Mouse (Mus musculus): ENCODE measurements around the gene Gm43638. TPM values are rescaled to one million over a fixed set of nuclear protein-coding genes. Genes with fewer than 3 reads are reported as not detected.

Gene Gm43638
- not detected for total RNA-seq (2023)

DNA sequence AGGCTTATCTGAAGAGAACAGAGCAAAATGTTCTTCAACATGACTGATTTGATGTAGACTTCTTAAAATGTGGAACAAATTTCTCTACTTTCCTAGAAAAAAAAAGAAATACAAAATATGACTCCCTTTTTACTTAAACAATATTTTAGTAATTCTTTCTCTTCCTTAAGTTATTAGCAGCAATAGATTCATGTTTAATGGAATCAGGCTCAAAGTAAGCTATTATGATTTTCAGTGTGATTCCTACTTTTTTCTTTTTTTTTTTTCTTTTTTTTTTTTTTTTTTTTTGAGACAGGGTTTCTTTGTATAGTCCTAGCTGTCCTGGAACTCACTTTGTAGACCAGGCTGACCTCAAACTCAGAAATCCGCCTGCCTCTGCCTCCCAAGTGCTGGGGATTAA, at the start of gene Gm43638:
Gene Gm43638 (minus strand): TSS at position 101 of the 400 bp plus-strand sequence.

DNA sequence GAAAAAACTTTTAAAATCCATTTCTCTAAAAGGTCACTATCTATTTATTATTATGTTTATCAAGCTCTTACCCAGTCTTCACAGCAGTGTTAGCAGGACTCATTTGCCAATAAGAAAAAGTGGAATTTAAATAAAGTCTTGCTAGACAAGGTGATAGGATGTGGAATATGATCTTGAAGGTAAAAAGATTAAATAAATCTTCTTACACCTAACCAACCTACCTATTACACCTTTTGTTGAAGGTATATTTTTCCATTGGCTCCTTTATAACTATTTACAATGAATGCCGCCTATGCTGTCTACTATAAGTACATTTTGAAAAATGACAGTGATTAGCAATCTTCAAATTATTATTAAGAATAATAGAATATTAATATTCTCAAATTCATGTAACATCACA, 4.2 kb upstream of the Gm43638 start, which contains the start of gene Ugt2a1:
Gene Ugt2a1 (minus strand): TSS at position 101 of the 400 bp plus-strand sequence.

DNA sequence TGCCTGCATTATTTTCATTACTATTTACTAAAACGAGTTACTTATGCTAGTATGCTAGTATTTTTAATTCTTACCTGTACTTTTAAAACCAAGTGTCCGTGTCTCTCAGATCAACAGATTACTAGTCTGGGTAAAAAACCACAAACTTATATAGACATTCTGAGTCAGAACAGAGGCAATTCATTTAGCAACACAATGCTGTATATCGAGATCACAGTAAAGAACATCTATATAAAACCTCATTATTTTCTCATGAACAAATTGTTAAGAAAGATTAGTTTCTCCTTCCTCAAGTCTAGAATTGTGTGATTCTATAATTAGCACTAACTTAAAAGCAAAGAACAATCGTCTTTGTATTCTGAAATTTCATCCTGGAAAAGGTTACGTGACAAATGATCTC, 4.4 kb downstream of the Gm43638 start, which contains the start of gene Ugt2a2:
Gene Ugt2a2 (minus strand): TSS at position 101 of the 400 bp plus-strand sequence.

DNA sequence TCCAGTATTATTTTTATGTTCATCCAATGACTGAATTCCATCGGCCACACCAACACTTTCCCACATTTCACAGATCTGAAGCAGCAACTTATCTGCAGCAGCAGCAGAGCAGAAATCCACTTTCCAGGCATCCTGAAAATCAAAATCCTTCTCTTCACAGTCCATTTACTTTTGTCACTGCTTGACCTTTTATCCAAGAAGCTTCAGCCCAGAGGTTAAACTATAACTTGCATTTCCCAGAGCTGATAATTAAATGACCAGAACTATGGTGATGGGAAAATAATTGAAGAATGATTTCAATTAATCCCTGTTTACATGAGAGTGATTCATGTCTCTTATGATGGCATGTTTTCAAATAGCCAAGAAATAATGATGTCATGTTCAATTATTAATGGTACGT, 62.6 kb downstream of the Gm43638 start, which contains the start of gene Ugt2b38:
Gene Ugt2b38 (minus strand): TSS at position 163 of the 400 bp plus-strand sequence.

Other genes starting within 250 kb of the Gm43638 start
- gene Ugt2b37, start 232.0 kb downstream of the Gm43638 start, total RNA-seq (2023) = not detected
- not detected for gene Ugt2a3, start 149.6 kb downstream of the Gm43638 start, total RNA-seq (2023)
- not detected for gene Ugt2b38, start 62.6 kb downstream of the Gm43638 start, total RNA-seq (2023)
- gene Ugt2a2, start 4.5 kb downstream of the Gm43638 start, total RNA-seq (2023) = not detected
- not detected for gene Ugt2a1, start 4.1 kb upstream of the Gm43638 start, total RNA-seq (2023)
- gene Sult1b1, start 51.4 kb upstream of the Gm43638 start, total RNA-seq (2023) = not detected
- gene Sult1d1, start 82.2 kb upstream of the Gm43638 start, total RNA-seq (2023) = not detected
- gene Sult1e1, start 104.8 kb upstream of the Gm43638 start, total RNA-seq (2023) = not detected
- not detected for gene Csn1s1, start 179.4 kb upstream of the Gm43638 start, total RNA-seq (2023)
- not detected for gene Csn2, start 212.8 kb upstream of the Gm43638 start, total RNA-seq (2023)